Mouse (Mus musculus) kidney, postnatal 4 days (tissue): ENCODE results near the gene Inha.
A peak's percentile ranks its signal among the peaks of the same experiment; 100 is the strongest.

Experiments
- DNase-seq, 2 experiments: peaks; one replicate each; pipeline ENCODE4 v3.0.0; 2021; ENCODE audit warnings: mixed read lengths in 2 of 2

Gene Inha

DNA sequence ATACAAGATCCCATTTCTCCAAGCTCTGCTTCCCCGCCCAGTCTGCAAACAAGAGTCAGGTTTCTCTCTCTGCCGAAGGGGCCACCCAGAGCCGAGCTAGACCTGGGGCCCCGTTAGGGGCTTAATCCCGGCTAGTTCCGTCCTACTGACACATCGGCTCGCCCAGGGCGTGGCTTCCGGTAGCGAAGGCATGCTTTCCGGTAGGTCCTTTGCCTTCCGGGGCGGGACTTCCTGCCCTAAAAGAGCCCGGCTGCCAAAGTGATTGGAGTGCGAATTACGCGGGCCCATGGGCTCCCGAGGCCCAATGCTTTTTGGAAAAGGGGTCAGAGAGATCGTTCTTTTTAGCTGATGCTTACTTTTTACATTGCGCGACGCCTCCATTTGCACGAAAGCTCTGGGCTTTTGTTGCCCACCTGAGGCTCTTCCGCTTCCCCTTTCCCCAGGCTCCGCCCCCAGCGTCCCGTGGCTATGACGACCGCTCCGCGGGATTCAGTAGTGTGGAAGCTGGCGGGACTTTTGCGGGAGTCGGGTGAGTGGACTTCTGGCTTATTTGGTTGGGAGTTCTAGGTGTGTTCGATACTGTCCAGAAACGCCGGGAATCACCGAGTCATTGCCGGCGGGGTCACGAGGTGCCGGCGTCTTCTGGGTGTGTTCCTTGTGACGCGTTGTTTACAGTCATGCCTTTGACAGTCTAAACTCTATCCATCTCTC is 14.6 kb downstream of the Inha start, which contains the start of gene Stk11ip:
Gene Stk11ip (plus strand): TSS at position 209 of the 711 bp plus-strand sequence.
- peak; percentile 95 to 97 for DNase-seq

DNA sequence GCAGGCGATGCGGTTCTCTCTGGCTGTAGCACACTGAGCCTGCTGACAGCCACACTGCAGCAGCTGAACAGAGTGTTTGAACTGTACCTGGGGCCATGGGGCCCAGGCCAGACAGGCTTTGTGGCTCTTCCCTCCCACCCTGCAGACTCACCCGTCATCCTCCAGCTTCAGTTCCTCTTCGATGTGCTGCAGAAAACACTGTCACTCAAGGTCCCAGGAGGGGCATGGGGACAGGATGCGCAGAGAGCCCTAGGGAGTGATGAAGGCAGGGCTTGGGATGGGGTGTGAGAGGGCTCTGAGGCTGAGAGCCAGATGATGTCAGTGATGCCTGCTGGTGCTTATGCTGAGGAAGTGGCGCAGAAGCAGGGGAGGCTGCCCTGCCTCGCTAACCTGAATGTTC is 17.8 kb downstream of the Inha start:
- no peak for DNase-seq

DNA sequence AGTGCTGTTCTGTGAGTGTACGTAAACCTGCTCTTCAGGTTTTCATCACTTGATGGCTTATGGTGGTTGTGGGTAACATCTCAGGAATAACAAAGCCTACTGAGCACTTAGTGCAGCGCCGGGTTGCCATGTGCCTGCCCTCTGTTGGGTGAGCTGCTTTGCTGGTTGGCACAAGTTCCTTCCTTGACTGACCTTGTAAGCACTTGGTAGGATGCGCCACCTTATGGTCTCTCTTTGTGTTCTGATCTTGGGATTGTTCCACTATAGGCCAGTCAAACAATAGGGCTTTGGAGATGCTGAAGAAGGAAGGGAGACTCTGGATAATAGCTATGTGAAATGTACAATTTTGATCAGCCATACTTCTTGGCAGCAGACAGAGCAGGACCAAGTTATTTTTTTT is 23.7 kb downstream of the Inha start:
- no peak for DNase-seq

DNA sequence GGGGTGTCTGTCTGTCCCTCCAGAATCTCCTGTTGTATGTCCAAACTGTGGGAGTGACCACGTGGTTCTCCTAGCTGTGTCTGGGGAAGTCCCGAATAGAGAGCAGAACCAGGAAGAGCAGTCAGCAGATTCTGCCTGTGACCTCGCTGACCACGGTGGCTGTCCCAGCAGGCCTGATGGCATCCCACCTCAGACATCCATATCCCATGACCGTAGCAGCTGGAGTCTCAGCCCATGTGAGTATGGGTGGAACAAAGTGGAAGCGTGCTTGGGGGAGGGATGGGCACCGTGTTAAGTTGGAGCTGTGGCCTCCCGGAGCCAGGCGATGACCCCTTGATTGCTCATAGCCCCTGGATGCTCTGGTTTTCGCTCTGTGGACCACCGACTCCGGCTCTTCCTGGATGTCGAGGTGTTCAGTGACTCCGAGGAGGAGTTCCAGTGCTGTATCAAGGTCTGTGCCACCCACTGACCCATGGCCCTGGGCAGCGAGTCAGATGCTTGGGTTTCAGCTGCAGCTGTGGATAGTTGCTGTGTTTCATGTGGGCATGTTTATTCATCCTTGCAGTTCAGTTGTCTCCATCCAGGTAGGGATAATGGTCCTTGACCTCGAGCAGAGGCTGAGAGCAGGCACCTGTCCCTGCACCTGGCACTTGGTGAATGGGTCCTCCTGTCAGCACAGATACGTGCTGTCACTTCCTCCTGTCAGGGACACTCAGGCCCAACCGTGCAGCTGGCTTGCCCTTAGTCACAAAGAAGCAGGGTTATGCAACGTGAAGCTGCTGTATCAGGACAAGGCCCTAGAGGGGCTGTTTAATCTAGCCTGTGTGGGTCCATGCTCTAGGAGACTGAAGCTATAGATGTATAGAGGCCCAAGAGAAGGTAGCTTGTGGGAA is 25.6 kb downstream of the Inha start:
- no peak for DNase-seq

DNA sequence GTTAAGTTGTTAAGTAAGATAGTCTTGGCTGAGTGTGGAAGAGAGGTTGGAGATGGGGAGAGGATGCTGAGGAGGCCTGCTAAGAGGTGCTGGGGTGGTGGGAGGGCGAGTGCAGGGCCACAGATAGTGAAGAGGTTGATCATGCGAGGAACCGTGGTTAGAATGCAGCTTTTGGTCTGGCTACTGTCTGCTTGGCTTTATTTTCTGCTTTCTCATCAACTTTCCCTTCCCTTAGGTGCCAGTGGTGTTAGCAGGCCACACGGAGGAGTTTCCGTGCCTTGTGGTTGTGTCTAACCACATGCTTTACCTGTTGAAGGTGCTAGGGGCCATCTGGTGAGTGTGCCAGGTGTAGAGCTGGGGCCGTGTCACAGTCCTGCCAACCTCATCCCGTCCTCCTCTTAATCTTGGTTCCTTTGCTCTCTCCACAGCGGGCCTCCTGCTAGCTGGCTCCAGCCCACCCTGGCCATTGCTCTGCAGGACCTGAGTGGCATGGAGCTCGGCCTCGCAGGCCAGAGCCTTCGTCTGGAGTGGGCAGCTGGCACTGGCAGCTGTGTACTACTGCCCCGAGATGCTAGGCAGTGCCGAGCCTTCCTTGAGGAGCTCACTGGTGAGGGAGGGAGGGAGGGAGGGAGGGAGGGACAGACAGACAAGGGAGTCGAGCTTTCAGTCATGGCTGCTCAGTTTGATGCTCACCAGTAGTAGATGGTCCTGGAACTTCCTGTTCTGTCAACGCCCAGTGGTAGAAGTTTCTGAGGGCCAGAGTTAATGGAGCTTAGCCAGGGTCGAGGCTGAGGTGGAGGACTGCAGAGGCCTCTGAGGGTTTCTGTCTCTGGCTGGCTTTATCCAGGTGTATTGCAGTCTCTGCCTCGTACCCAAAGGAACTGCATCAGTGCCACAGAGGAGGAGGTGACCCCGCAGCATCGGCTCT is 26.7 kb downstream of the Inha start:
- DNase-seq = no peak

DNA sequence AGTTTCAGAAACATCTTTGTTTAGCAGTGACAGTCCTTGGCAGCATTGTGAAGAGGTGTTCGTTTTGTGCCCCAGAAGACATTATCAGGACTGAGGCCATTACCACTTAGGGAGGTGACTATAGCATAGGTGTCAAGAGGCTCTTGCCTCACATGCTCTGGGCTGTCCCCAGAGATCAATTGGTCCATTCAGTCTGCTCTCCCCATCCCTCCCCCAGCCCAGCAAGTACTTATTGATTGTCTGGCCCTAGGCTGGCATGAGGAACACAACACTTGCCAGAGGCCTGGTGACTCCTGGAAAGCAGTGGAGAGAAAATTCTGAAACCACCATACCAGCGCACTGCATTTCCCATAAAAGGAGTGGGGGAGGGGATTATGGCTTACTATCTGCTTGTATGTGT is 30.7 kb downstream of the Inha start:
- no peak for DNase-seq

DNA sequence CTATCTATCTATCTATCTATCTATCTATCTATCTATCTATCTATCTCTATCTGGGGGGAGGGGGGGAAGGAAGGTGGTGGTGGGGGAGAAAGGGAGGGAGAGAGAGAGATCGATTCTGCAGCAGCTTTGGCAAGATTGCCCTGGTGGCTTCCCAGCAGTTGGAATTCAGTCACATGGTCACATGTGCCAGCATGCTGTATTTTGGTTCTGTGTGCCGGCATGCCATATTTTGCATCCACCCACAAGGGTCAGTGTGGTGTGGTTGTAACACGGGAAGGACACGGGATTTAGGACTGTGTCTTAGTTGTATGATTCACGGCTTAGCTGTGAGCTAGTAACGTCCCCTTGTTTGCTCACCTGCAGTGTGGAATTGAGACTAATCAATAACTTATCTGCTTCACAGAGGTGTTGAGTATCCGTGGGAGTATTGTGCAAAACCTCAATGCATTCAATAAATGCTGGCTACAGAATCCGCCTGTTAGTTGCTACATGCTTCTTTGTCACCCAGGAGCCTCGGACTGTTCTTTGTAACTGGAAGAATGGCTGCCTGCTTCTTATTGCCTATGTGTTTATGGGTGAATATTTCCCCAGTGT is 31.8 kb downstream of the Inha start:
- no peak for DNase-seq

DNA sequence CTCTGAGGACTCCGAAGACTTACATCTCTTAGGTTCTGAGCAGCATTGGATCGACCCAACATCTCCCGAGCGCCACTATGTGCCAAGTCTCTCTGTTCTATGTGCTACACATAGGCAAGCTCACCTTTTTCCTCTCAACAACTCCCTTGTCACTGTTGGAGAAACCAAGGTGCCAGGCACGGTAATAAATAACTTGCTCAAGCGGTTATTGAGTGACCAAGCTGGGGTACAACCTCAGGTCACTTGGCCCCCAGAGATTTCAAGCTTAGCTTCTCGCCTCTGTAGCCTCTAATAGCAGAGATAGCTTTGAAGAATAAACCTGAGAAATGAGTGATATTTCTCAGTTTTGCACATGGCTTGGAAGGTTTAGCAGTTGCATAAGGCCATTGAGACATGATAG is 34.6 kb downstream of the Inha start:
- DNase-seq = no peak

DNA sequence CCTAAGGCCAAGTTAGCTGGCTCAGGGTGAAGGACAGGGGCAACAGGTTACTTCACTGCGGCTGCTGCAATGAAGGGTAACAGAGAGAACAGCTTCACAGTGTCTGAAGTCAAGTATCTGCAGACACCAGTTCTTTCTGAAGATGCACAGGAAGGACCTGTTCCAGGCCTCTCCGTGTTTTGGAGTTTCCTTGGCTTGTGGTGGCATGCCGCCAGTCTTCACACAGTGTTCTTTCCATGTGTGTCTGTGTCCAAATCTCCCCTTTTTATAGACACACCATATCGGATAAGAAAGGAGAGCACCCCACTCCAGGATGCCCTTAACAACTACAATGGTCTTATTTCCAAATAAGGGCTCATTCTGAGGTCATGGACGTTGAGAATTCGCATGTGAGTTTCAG is 37.5 kb downstream of the Inha start:
- no peak for DNase-seq

DNA sequence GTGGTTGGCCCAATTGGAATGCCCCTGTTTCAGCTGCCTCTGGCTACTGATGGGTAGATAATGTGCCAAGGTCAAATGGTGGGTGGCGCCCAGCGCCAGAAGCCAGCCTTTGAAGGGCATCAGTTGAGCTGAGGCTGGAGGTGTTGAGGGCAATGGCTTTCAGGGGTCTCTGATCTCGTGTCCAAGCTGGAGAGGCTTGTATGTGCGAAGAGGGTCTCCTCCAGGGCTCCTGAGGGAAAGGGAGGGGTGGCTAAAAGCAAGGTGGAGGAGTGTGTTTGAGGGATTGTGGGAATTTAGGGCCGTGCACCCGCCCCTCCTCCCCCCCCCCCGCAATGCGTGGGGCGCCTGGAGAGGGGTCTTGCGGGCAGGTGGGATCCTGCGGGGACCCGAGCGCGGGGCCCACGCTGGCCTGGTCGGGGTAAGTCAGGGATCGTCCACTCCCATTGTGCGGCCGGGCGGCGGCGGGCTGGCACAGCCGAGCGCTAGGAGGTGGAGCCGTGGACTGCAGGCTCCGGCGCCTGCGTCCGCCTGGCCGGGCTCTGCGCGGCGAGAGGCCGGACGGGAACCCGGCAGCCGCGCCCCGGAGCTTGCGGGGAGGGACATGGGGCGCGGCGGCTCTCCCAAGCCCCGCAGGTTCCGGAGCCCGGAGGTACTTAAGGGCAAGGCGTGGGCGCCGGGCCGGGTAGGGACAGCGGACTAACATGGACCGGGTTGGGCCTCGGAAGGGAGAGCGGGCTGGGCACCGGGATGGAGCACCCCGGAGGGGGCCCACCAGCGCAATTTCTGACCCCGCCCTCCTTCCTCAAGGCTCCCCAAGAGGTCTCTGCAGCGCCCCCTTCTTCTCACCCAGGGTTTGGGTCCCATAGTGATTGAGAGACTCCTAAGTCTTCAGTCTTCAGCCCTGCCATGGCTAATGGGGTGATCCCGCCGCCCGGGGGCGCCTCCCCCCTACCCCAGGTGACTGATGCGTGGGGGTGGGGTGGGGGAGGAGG is 39.4 kb downstream of the Inha start, which contains the start of gene Slc4a3:
Gene Slc4a3 (plus strand): TSS at position 302 of the 992 bp plus-strand sequence.
- DNase-seq = peak; percentile 75 to 83

DNA sequence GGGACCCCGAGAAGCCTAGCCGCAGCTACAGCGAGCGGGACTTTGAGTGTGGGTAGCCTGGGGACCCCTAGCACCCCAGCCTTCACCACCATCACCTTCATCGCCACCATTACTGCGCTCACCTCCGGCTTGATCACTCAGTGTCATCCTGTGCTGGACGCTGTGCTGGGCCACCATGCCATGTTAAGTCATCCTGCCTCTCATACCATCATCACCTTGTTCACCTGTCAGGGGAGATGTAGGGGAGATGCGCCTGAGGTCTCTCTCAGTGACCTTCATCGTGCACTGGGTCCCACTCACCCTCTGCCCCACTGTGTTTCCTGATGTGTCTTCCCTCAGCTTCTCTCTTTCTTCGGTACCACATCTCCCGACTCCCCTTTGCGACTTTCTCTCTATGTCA is 40.5 kb downstream of the Inha start:
- DNase-seq = no peak

DNA sequence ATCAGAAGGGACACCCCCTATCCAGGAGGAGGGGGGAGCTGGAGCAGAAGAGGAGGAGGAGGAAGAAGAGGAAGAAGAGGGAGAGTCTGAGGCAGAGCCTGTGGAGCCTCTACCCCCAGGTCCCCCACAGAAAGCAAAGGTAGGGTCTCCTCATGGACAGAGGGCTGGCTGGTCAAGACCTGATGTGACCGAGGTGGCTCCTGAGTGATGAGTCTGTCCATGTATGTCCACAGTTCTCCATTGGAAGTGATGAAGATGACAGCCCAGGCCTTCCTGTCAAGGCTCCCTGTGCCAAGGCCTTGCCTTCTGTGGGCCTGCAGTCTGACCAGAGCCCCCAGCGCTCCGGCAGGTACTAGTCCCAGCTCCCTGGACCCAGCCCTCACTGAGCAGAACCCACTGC is 41.2 kb downstream of the Inha start:
- DNase-seq = no peak

DNA sequence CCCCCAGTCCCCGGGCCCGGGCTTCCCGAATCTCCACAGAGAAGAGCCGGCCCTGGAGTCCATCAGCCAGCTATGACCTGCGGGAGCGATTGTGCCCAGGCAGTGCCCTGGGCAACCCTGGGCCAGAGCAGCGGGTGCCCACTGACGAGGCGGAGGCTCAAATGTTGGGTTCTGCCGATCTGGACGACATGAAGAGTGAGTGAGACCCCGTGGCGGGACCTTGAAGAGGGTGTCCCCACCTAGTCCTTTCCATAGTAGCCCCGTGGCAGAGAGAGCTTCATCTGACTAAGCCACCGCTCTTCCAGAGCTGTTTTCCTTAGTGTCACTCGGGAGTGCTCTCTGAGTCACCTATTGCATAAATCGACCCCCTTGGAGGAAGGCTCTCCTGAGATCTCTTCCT is 42.0 kb downstream of the Inha start:
- DNase-seq = no peak

DNA sequence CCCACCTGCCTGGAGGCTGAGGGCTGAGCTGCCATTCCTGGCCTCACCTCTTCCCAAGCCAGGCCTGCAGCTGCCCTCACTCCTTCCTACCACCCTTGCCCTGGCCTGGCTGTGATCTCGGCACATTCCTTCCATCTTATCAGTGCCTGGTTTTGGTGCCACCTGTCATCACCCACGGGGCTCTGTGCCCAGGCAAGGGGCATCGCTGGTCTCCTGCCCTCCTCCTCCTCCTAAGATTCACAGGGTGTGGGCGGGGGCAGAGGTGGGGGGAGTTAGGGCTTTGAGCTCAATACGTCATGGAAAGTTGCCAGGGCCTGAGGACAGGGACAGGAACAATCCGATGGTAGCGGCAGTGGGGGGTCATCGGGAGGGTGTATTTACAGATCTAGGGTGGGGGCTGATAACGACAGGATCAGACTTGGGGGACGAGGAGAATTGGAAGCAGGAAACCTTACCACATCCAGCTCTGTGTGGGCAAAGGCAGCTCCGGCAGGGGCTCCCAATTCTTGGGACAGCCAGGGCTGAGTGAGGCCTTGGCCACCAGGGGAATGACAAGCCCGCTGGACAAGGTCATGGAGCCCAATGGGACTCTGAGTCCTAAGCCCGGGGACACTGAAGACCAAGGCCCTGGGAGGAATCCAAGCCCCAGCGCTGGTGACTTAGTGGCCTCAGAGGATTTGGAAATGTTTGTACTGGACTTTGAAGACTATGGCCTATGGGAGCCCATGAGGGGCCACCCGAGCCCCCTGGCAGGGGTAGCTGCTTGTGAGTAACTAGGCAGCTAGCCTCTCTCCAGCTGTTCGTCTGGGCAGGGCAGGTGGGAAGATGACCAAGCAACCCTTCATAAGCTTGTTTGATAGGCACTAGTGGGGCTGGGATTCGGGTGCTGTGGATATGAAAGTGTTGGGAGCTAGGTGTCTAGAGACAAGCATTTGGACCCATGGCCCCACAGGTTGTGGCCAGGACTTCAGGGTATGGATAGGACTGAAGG is 42.7 kb downstream of the Inha start:
- no peak for DNase-seq

DNA sequence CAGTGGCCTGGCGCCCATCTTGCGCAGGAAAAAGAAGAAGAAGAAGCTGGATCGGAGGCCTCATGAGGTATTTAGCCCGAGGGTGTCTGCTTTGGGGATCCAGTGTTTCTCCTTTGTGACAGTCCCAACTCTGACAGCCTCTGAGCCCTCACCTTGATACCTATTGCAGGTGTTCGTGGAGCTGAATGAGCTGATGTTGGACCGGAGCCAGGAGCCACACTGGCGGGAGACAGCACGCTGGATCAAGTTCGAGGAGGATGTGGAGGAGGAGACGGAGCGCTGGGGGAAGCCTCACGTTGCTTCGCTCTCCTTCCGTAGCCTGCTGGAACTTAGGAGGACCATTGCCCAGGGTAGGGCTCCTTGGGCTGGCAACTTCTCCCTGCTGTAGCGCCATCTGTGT is 43.7 kb downstream of the Inha start:
- no peak for DNase-seq

DNA sequence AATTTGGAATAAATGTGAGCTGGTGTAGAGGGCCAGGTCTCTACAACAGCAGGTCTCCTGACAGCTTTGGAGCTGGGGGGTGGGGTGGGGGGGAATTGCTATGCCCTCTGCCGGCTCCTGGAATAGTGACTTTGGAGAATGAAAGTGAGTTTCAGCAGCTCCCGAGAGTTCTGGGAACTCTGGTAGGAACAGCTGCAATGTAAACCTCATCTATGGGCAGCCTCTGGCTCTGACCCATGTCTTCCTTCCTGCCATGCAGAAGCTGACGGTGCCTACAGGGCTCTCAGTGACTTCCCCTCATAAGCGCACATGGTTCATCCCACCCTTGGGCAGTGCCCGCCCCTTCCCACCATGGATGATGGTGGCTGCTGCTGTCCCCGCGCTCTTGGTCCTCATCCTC is 48.8 kb downstream of the Inha start:
- no peak for DNase-seq

DNA sequence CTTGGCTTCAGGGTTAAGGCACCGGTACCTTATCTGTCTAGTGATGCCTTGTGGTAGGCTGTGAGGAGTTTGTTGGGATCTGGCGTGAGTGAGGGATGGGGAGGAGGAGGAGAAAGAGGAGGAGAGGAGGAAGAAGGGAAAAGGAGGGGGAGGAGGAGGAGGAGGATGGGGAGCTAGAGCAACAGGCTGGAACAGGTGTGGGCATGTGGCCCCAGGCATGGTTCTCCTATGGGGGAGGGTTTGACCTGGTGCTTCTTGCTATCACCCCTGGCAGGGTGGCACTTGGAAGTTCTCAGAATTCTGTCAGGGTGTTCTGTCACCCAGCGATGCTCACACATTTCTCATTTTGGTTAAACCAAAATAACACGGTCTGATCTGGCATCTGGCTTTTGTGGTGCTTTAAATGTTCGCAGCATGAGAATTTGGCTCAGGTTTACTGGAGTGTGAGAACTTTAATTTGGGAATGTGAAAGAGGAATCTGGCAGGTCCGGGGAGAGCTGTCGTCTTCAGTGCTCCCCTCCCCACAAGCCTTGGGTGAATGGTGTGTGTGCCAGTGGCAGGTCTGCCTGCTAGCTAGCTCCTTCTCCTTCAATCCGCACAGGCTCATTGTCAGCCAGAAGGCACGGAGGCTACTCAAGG is 49.4 kb downstream of the Inha start:
- DNase-seq = no peak

DNA sequence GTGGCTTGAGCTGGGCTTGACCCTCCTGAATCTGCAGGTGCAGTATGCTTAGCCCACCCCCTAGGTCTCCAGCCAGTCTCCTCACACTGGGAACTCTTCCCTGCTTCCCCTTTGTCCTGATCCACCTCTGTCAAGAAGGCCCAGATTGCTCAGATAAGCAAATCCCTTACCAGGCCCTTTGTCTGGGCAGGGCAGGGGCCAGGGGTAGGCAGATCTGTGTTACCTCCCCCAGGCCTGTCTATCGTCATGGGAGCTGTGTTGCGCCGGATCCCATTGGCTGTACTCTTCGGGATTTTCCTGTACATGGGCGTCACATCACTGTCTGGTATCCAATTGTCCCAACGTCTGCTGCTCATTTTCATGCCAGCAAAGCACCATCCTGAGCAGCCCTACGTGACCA is 50.2 kb downstream of the Inha start:
- no peak for DNase-seq

DNA sequence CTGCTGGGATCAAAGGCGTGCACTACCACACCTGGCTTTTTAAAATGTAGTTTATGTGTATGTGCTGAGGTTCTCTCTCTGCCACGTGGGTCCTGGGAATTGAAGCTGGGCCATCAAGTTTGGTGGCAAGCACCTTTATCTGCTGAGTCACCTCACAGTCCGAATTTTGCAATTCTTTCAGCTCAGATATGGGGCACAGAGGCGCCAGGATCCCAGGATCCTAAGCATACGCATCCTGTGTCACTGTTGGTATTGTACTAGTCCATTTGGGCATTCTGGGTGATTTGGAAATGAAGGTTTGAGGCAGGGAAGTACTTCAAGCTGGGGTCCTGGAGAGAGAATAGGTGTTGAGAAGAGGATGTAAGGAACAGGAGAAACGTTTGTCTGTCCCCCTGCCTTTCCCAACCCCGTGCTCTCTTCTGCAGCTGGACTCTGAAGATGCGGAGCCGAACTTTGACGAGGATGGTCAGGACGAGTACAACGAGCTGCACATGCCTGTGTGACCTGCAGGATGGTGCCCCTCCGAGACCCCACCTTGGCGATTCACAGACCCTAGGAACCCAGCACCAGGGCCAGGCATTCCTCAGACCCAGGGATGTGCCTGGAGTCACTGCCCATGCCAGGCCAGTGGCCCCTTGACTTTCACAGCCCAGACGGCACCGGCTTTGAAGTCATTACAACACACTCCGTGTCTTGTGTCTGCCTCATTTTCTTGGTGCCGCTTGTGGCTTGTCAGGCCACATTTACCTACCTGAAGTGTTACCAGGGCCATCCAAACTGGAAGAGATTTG is 51.7 kb downstream of the Inha start:
- no peak for DNase-seq
